Mouse (Mus musculus): ENCODE data around the gene Gm8909. TPM values are rescaled to one million over a fixed set of nuclear protein-coding genes. Genes with fewer than 3 reads are reported as not detected.
"Not testable (repeated sequence)": the region's sequence is repeated elsewhere in the genome, so short reads cannot be mapped to it uniquely, and the experiment has no call there.

Gene Gm8909
- total RNA-seq, 2 experiments from 2014 or later: not detected

DNA sequence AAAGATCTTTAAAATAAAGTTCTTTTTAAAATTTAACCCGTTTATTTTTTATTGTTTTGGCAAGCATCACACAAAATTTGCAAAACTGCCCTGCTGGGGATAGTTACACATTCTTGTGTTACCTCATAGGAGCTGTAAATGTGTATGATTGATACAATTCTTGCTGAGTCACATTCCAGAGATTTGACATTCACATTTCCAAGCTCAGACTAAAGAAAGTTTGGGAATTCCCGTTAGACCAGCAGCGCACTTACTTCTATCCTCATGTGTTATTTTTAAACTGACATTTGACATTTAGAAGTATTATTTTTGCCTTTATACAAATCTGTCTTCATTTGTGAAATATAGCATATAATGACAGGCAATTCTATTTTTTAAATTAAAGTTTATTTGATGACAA lies 44.2 kb downstream of the Gm8909 start:
- DNase-seq (ENCODE audit: low spot score in 2 of 2); intact Hi-C loops (cut with DNase I): not testable (repeated sequence)

DNA sequence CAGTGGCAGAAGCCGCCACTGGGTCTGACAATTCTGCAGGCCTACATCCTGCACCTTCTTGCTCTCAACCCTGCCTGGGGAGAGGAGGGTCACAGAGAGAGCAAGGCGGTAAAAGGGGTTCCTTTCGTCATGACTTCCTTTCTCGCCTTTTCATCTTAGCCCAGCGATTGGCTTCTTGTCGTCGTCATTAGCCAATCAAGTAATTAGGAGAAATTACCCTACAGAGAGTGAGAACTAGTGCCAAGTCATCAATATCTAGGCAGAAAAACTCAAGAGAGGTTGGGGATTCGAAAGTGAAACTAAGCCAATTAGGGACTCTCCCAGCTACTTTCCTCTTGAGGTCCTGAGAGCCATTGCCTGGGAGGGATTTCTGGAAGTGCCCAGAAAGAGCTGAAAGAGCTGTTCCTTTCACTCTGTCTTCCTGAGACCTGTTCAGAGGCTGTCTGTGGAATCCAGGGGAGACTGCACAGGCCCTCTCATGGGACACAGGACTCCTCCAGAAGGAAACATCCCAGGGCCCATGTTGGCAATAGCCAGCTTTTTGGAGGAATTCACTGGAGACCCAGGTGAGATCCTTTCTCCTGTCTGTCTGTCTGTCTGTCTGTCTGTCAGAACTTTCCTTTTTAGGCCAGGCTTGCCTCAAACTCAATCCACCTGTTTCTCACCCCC lies 46.9 kb downstream of the Gm8909 start, which contains the start of gene Gm19684:
Gene Gm19684, plus strand, starts transcription at position 327 of the 669 bp plus-strand sequence.
- DNase-seq (ENCODE audit: low spot score in 2 of 2): peak; percentile 26 to 31

DNA sequence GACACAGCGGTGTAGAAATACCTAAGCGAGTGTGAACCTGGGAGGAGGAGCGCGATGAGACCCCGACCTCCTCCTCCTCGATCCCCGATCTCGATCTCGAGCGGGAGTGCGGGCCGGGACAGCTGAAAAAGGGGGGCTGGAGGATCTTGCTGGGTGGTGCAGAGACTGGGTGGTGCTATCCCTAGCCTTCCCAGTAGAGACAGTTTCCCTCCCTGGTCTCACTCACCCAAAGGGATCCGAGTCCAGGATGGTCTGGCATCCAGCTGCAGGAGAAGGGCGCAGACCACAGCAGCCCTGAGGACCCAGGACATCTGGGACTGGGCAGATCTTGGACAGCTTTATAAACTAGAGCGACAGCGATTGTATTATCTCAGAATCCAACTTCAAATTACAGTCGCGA lies 47.5 kb downstream of the Gm8909 start:
- intact Hi-C loops (cut with DNase I); DNase-seq (ENCODE audit: low spot score in 2 of 2): not testable (repeated sequence)

More for the DNA sequence above, 46.9 kb downstream of the Gm8909 start, which contains the start of gene Gm19684:
- intact Hi-C loops (cut with DNase I): not testable (repeated sequence)

DNA sequence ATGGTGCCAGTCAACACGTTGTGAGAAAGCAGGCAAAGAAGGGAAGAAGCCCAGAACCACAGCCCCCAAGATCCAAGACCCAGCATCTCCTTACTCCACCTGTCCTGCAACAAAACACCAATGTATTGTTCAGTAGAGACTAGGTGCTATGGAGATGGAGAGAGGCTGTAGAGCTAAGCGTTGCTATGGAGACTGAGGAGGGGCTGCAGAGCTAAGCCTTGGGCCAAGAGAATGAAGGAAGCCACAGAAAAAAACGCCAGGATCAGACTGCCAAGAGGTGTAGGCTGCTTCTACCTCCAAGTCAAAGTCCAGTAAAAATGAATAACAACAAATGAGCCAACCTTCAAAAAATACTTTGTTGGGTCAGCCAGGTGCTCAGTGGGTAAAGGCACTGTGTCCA lies 51.8 kb downstream of the Gm8909 start:
- intact Hi-C loops (cut with DNase I); DNase-seq (ENCODE audit: low spot score in 2 of 2): not testable (repeated sequence)

Other genes starting within 250 kb of the Gm8909 start
- gene Abcf1, start 198.8 kb downstream of the Gm8909 start, total RNA-seq (2021): 10 to 100 TPM; 76.7 to 82.6 TPM
- 100 to 1,000 TPM; 161 to 175 TPM for gene Gnl1, start 188.7 kb downstream of the Gm8909 start, total RNA-seq (2021)
- 10 to 100 TPM; 40.1 to 42.9 TPM for gene Prr3, start 188.3 kb downstream of the Gm8909 start, total RNA-seq (2021)
- gene H2-T24, start 148.0 kb downstream of the Gm8909 start, total RNA-seq (2021): 1 to 10 TPM; 1.7 to 2.3 TPM
- 10 to 100 TPM in 1 of 2 experiments, 1 to 10 TPM in 1; 9.9 to 10.2 TPM for gene H2-T23, start 135.7 kb downstream of the Gm8909 start, total RNA-seq (2021)
- 1 to 10 TPM; 8.3 to 9.3 TPM for gene H2-T22, start 125.8 kb downstream of the Gm8909 start, total RNA-seq (2021)
- not detected for gene Gm6034, start 125.6 kb downstream of the Gm8909 start, total RNA-seq (2021)
- gene Gm11127, start 110.2 kb downstream of the Gm8909 start, total RNA-seq (2021): 1 to 10 TPM; 1.3 TPM
- gene Gm19684, start 46.9 kb downstream of the Gm8909 start, total RNA-seq (2021): not detected
- gene Gm7030, start 39.1 kb downstream of the Gm8909 start, total RNA-seq (2021): not detected
- not detected for gene H2-T3, start 21.8 kb upstream of the Gm8909 start, total RNA-seq (2021)
- gene Rpp21, start 89.5 kb upstream of the Gm8909 start, total RNA-seq (2021): 10 to 100 TPM; 40.5 to 45.3 TPM
- gene Trim39, start 103.7 kb upstream of the Gm8909 start, total RNA-seq (2021): 10 to 100 TPM; 20.7 to 22.9 TPM
- gene H2-M10.2, start 118.0 kb upstream of the Gm8909 start, total RNA-seq (2021): not detected
- gene H2-M10.1, start 157.6 kb upstream of the Gm8909 start, total RNA-seq (2021): not detected
- not detected for gene H2-M10.3, start 199.9 kb upstream of the Gm8909 start, total RNA-seq (2021)

All from left cerebral cortex, postnatal 25 days (tissue).